Mouse (Mus musculus) E14TG2a.4 (cell line): Measurements from ENCODE around the gene Yipf3.
A peak's percentile ranks its signal among the peaks of the same experiment; 100 is the strongest.

ENCODE experiments used
- H3K27me3 ChIP-seq: 2 replicates; pipeline ENCODE4 v1.6.1; 2014; ENCODE audit warnings: low read length, control low read depth; ENCODE audit not compliant: insufficient read depth
- H3K36me3 ChIP-seq: 2 replicates; pipeline ENCODE4 v1.6.1; 2014; ENCODE audit warnings: low read length, control low read depth; ENCODE audit not compliant: insufficient read depth
- H3K4me1 ChIP-seq: replicated peaks from 2 replicates; pipeline ENCODE4 v1.6.1; 2014; ENCODE audit warnings: low read depth, low read length, control low read depth
- H3K4me3 ChIP-seq: replicated peaks from 2 replicates; pipeline ENCODE4 v1.5.1; 2014; ENCODE audit warnings: mild to moderate bottlenecking, low read length
- H3K9me3 ChIP-seq: 2 replicates; pipeline ENCODE4 v1.6.1; 2014; ENCODE audit warnings: low read length, control low read depth
- CTCF ChIP-seq: conservative IDR thresholded peaks from 2 replicates; pipeline ENCODE4 v1.5.1; 2014; ENCODE audit warnings: low read length
- NANOG ChIP-seq: IDR thresholded peaks from 2 replicates; pipeline ENCODE4 v1.6.1; 2014; ENCODE audit warnings: borderline replicate concordance, low read length, mixed read lengths
- POU5F1 ChIP-seq: IDR thresholded peaks from 2 replicates; pipeline ENCODE4 v1.6.1; 2014; ENCODE audit warnings: low read length, borderline replicate concordance

Yipf3 gene

GRCm38 (mm10) chr17:46247512-46248188 lies at the start of gene Yipf3, which contains the start of gene Polr1c:
Gene Yipf3, plus strand, starts transcription at chr17:46248080.
Gene Polr1c, minus strand, starts transcription at chr17:46248054.
- Histone ChIP-seq H3K27me3 (no peaks in the 10 kb centered on the region), H3K4me3 (peak within 1 kb of the TSS; percentile 99), H3K4me1 (peaks cover 84% of the 10 kb centered on the region), H3K36me3 (peaks cover 84% of the 10 kb centered on the region), H3K9me3 (no peaks in the 10 kb centered on the region)
- TF ChIP-seq CTCF (no peak), POU5F1 (no peak), NANOG (no peak)

- H3K4me3 ChIP-seq = peak overlapping the region; percentile 99; the same call in 1 of the 2 replicates
- peaks cover 66% of the 10 kb centered on the region for H3K36me3 ChIP-seq
- H3K27me3 ChIP-seq = no peaks in the 10 kb centered on the region
- H3K9me3 ChIP-seq = no peaks in the 10 kb centered on the region
- TF ChIP-seq POU5F1 = no peak
- peaks cover 33% of the 10 kb centered on the region for H3K4me1 ChIP-seq
These were observed 46.7 kb upstream of the Yipf3 start for GRCm38 (mm10) chr17:46201151-46201550.

DNA sequence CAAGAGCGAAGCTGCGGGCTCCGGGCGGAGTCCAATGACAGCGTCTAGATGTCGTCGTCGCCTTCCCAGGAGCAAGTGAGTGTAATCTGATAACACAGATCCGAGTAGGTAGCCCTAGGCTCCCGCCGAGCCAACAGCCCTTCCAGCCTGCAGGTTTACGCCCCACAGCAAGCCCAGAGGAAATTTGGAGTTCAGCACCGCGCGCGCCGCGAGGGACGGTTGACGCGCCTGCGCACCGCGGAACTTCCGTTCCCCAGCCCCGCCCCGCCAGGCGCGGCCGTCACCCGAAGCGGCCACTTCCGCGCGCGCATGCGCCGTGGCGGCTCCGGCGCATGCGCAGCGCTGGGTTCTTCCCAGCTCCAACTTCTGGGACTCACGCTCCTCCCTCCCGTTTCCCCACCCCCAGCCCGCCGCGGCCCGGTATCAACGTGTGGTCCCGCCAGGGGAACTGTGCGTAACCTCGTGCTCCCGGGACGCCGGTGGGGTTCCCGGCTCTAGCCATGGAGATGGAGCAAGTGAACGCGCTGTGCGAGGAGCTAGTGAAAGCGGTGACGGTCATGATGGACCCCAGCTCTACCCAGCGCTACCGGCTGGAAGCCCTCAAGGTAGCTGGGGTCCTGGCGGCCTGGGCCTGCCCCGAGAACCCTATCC lies 45.3 kb upstream of the Yipf3 start, which contains the start of the genes Polh and Xpo5:
Gene Polh (minus strand): TSS at position 225 of the 651 bp plus-strand sequence.
Gene Xpo5 (plus strand): TSS at position 362 of the 651 bp plus-strand sequence.
- Histone ChIP-seq H3K36me3 (peaks cover 66% of the 10 kb centered on the region), H3K4me1 (peaks cover 33% of the 10 kb centered on the region), H3K9me3 (no peaks in the 10 kb centered on the region), H3K4me3 (peak within 1 kb of the TSS; percentile 99), H3K27me3 (no peaks in the 10 kb centered on the region)
- TF ChIP-seq POU5F1 = no peak
- no peak for TF ChIP-seq NANOG
- no peak for TF ChIP-seq CTCF

- Histone ChIP-seq H3K36me3 (peaks cover 66% of the 10 kb centered on the region), H3K9me3 (no peaks in the 10 kb centered on the region), H3K4me3 (peak overlapping the region; percentile 99), H3K27me3 (no peaks in the 10 kb centered on the region), H3K4me1 (peaks cover 33% of the 10 kb centered on the region)
- TF ChIP-seq POU5F1 = no peak
- TF ChIP-seq NANOG = no peak
- no peak for TF ChIP-seq CTCF
These were observed 44.8 kb upstream of the Yipf3 start for GRCm38 (mm10) chr17:46203078-46203477.

DNA sequence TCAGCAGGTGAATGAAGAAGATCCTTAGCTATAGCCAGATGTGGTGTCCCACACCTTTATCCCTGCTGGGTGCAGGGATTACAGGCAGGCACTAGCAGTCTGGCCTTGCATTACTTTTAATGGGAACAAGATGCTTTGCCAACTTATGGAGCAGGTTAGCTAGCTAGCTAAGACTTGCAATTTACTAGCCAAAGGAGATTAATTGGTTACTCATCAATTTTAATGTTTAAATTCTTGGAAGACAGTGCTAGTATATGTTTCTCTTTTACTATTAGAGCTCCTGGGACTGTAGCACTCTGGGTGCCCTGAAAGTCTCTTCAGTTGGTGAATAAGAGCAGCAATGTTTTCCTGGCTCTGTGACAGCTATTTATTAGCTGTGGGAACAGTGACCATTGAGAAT lies 41.2 kb upstream of the Yipf3 start:
- no peaks in the 10 kb centered on the region for H3K27me3 ChIP-seq
- no peak overlapping the region for H3K4me3 ChIP-seq
- no peaks in the 10 kb centered on the region for H3K9me3 ChIP-seq
- TF ChIP-seq POU5F1 (no peak), CTCF (no peak), NANOG (no peak)
- H3K4me1 ChIP-seq = peaks cover 23% of the 10 kb centered on the region
- peaks cover 72% of the 10 kb centered on the region for H3K36me3 ChIP-seq

DNA sequence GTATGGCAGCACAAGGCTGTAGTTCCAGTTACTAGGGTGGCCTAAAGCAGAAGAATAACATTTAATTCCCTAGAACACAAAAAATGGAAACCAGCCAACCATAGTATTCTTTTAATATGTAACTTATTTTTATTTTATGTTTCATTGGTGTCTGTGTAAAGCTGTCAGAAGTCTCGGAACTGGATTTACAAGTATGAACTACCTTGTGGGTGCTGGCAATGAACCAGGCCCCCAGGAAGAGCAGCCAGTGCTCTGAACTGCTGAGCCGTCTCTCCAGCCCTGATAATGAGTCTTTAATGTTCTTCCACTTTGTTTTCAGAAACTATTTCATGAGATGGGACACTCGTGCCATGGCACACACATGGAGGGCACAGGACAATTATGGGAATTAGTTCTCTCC lies 37.3 kb upstream of the Yipf3 start:
- Histone ChIP-seq H3K4me1 (peaks cover 7% of the 10 kb centered on the region; the same call in 1 of the 2 replicates), H3K9me3 (no peaks in the 10 kb centered on the region), H3K4me3 (no peak overlapping the region), H3K36me3 (peaks cover 90% of the 10 kb centered on the region), H3K27me3 (no peaks in the 10 kb centered on the region)
- TF ChIP-seq NANOG (no peak), POU5F1 (no peak), CTCF (no peak)

GRCm38 (mm10) chr17:46221601-46222000 lies 26.3 kb upstream of the Yipf3 start:
- H3K4me1 ChIP-seq = no peaks in the 10 kb centered on the region
- no peaks in the 10 kb centered on the region for H3K9me3 ChIP-seq
- TF ChIP-seq POU5F1 (no peak), NANOG (no peak), CTCF (no peak)
- no peak overlapping the region for H3K4me3 ChIP-seq
- H3K36me3 ChIP-seq = peaks cover 100% of the 10 kb centered on the region
- no peaks in the 10 kb centered on the region for H3K27me3 ChIP-seq

- no peaks in the 10 kb centered on the region; the same call in 1 of the 2 replicates for H3K4me1 ChIP-seq
- no peaks in the 10 kb centered on the region for H3K9me3 ChIP-seq
- peaks cover 100% of the 10 kb centered on the region for H3K36me3 ChIP-seq
- H3K27me3 ChIP-seq = no peaks in the 10 kb centered on the region
- TF ChIP-seq POU5F1 = no peak
- no peak for TF ChIP-seq NANOG
- TF ChIP-seq CTCF = no peak
- H3K4me3 ChIP-seq = no peak overlapping the region
These were observed 20.3 kb upstream of the Yipf3 start for GRCm38 (mm10) chr17:46227576-46227975.

DNA sequence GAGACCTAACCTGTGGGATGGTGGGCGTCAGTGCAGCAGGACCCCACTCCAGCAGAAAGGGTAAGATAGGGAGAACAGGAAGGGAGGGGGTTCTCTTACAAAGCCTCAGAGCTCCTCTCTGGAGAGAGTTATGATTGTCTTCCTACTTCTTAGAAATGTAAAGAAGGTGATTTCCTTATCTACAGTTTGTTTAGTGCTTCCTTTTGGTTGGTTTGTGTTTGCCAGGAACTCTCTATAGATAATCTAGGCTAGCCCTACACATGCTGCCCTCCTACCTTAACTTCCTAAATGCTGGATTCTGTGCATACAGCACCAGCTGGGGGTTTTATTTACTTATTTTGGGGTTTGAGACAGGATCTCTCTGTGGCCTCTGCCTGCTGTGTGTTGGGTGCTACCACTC lies 11.8 kb upstream of the Yipf3 start:
- no peak overlapping the region for H3K4me3 ChIP-seq
- peaks cover 5% of the 10 kb centered on the region for H3K4me1 ChIP-seq
- H3K36me3 ChIP-seq = peaks cover 98% of the 10 kb centered on the region
- H3K27me3 ChIP-seq = no peaks in the 10 kb centered on the region
- TF ChIP-seq POU5F1 (no peak), NANOG (no peak), CTCF (no peak)
- no peaks in the 10 kb centered on the region for H3K9me3 ChIP-seq
